In the genomic region with DNA sequence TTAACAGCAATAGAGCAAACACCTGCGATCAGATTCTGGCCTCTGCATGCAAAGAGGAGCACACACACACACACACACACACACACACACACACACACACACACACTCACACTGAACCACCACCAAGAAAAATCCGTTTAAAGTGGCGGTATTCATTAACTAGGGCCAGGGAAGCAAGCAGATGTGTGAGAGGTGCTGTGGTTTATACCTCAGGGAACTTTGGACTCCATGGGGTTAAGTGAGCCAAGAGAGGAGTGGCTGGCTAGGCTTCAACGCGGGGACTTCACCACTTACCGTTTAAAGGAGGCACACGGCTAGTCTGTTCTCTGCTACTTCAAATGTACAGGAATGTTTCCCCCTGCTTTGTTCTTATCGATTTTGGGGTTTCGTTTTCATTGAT, we compare ENCODE assay signal across 9 mouse cellular contexts. TPM values are rescaled to one million over a fixed set of nuclear protein-coding genes. Genes with fewer than 3 reads are reported as not detected.
DNase-seq lines count a peak whose midpoint lies in the region; ATAC-seq and TF ChIP-seq lines count a peak whose summit lies in the region.
"Had no signal": no experiment of that assay in that cellular context is flagged by ENCODE, and none has a peak within 500 bp of the region (broad histone marks: within the 10 kb centered on the region; RNA-seq: fewer than 3 reads in every experiment).

No protein-coding gene starts in this region.

- peaks cover 49% of the 10 kb centered on the region for H3K4me1 ChIP-seq in forebrain, embryonic 10.5 days
- H3K4me1 ChIP-seq in forebrain, embryonic 16.5 days (replicated peaks; ENCODE audit: control insufficient read depth, insufficient read depth, low read length): peaks cover 24% of the 10 kb centered on the region
- H3K4me1 ChIP-seq in heart, embryonic 16.5 days (ENCODE audit: control insufficient read depth, insufficient read depth, low read length): peaks cover 18% of the 10 kb centered on the region
- H3K4me1 ChIP-seq in limb, embryonic 10.5 days: peaks cover 43% of the 10 kb centered on the region
- peaks cover 52% of the 10 kb centered on the region for H3K4me1 ChIP-seq in midbrain, embryonic 10.5 days

- no peak for TF ChIP-seq CTCF in left cerebral cortex, adult 2 months (IDR thresholded peaks at IDR 0.05)

- 31% methylated on average over 9 of the region's 9 CpGs for WGBS in forebrain, embryonic 10.5 days
- WGBS in forebrain, embryonic 16.5 days: 19% methylated on average over 9 of the region's 9 CpGs
- WGBS in heart, embryonic 16.5 days: 13% methylated on average over 9 of the region's 9 CpGs
- WGBS in limb, embryonic 10.5 days: 21% methylated on average over 9 of the region's 9 CpGs
- WGBS in midbrain, embryonic 10.5 days: 35% methylated on average over 9 of the region's 9 CpGs

- no peaks in the 10 kb centered on the region for H3K36me3 ChIP-seq in forebrain, embryonic 10.5 days (replicated peaks)
- no peaks in the 10 kb centered on the region for H3K36me3 ChIP-seq in forebrain, embryonic 16.5 days (ENCODE audit: control insufficient read depth, insufficient read depth)
- H3K36me3 ChIP-seq in heart, embryonic 16.5 days (ENCODE audit: control insufficient read depth, insufficient read depth): no peaks in the 10 kb centered on the region
- no peaks in the 10 kb centered on the region for H3K36me3 ChIP-seq in limb, embryonic 10.5 days
- H3K36me3 ChIP-seq in midbrain, embryonic 10.5 days: no peaks in the 10 kb centered on the region

- H3K4me2 ChIP-seq in forebrain, embryonic 16.5 days (ENCODE audit: low read length): no peak overlapping the region
- H3K4me2 ChIP-seq in heart, embryonic 16.5 days (ENCODE audit: low read depth, low read length): peak overlapping the region; percentile 43

- ATAC-seq in forebrain, embryonic 16.5 days: no peak
- no peak for ATAC-seq in heart, embryonic 16.5 days (replicated peaks; ENCODE audit: extremely low read depth, insufficient read depth, low FRiP score)
- ATAC-seq: inflammation-experienced regulatory T-cells, adult 6 months had no signal

- intact Hi-C loops in left cerebral cortex, adult 2 months (cut with DNase I): no loop called here
- intact Hi-C loops in left cerebral cortex, postnatal 4 days (cut with DNase I): no loop called here

- no peaks in the 10 kb centered on the region for H3K27me3 ChIP-seq in forebrain, embryonic 10.5 days (ENCODE audit: poor library complexity, severe bottlenecking)
- H3K27me3 ChIP-seq in forebrain, embryonic 16.5 days (replicated peaks; ENCODE audit: control insufficient read depth, insufficient read depth, low read length): peaks cover 6% of the 10 kb centered on the region; the same call in 1 of the 2 replicates
- H3K27me3 ChIP-seq in heart, embryonic 16.5 days (ENCODE audit: control insufficient read depth, insufficient read depth, low read length): no peaks in the 10 kb centered on the region
- H3K27me3 ChIP-seq in limb, embryonic 10.5 days (ENCODE audit: low read depth, poor library complexity, severe bottlenecking): no peaks in the 10 kb centered on the region
- H3K27me3 ChIP-seq in midbrain, embryonic 10.5 days (ENCODE audit: low read depth, poor library complexity, severe bottlenecking): no peaks in the 10 kb centered on the region

- no peaks in the 10 kb centered on the region for H3K9me3 ChIP-seq in forebrain, embryonic 10.5 days
- no peaks in the 10 kb centered on the region for H3K9me3 ChIP-seq in forebrain, embryonic 16.5 days (ENCODE audit: control insufficient read depth, low read length)
- H3K9me3 ChIP-seq in heart, embryonic 16.5 days (replicated peaks; ENCODE audit: control insufficient read depth, low read length): 0 out of 2 replicates have a peak, but pooled peaks cover 3% of the 10 kb centered on the region
- H3K9me3 ChIP-seq in limb, embryonic 10.5 days (replicated peaks): no peaks in the 10 kb centered on the region
- no peaks in the 10 kb centered on the region for H3K9me3 ChIP-seq in midbrain, embryonic 10.5 days (replicated peaks)

- 0 out of 2 replicates have a peak overlapping the region, but pooled peaks have one; percentile 46 for H3K27ac ChIP-seq in forebrain, embryonic 10.5 days
- H3K27ac ChIP-seq in forebrain, embryonic 16.5 days (ENCODE audit: low read length): no peak overlapping the region
- peak overlapping the region; percentile 19; the same call in 1 of the 2 replicates for H3K27ac ChIP-seq in heart, embryonic 16.5 days (ENCODE audit: low read length)
- H3K27ac ChIP-seq in limb, embryonic 10.5 days: peak overlapping the region; percentile 4; the same call in 1 of the 2 replicates
- H3K27ac ChIP-seq in left cerebral cortex, adult 2 months: no peak overlapping the region
- no peak overlapping the region for H3K27ac ChIP-seq in midbrain, embryonic 10.5 days (replicated peaks)

- H3K4me3 ChIP-seq in forebrain, embryonic 10.5 days: 0 out of 2 replicates have a peak overlapping the region, but pooled peaks have one; percentile 10
- H3K4me3 ChIP-seq in forebrain, embryonic 16.5 days (replicated peaks; ENCODE audit: low read length): no peak overlapping the region
- 0 out of 2 replicates have a peak overlapping the region, but pooled peaks have one; percentile 8 for H3K4me3 ChIP-seq in heart, embryonic 16.5 days (ENCODE audit: low read length)
- H3K4me3 ChIP-seq in limb, embryonic 10.5 days: no peak overlapping the region
- H3K4me3 ChIP-seq in left cerebral cortex, adult 2 months: no peak overlapping the region
- no peak overlapping the region for H3K4me3 ChIP-seq in midbrain, embryonic 10.5 days

- H3K9ac ChIP-seq in forebrain, embryonic 16.5 days (replicated peaks; ENCODE audit: low read depth, low read length): no peak overlapping the region
- H3K9ac ChIP-seq in heart, embryonic 16.5 days (ENCODE audit: low read length): peak overlapping the region; percentile 45; the same call in 1 of the 2 replicates

- DNase-seq in forebrain, embryonic 10.5 days (ENCODE audit: extremely low spot score, low spot score): no peak
- DNase-seq in limb, embryonic 10.5 days (ENCODE audit: low spot score): no peak
- DNase-seq in lung, postnatal 36 days: peak; percentile 54
- DNase-seq in left cerebral cortex, adult 2 months (ENCODE audit: extremely low spot score in 1 of 2, low spot score in 2 of 2): no peak
- DNase-seq in left cerebral cortex, postnatal 4 days: no peak
- DNase-seq in midbrain, embryonic 10.5 days (ENCODE audit: low spot score): no peak

RNA-seq across cellular contexts. Expression of a gene that starts 4.1 kb away (rescaled TPM):
- 31.9 and 33.5 TPM in 2 replicates for polyA plus RNA-seq in forebrain, embryonic 10.5 days (2016; fragmentation: Nextera tagmentation; extraction: Ambion mirVana)
- polyA plus RNA-seq in forebrain, embryonic 16.5 days (2015; fragmentation: Nextera tagmentation; extraction: Ambion mirVana): 6.1 and 8.1 TPM in 2 replicates
- 32.1 and 36.4 TPM in 2 replicates for polyA plus RNA-seq in heart, embryonic 16.5 days (2015; fragmentation: Nextera tagmentation; extraction: Ambion mirVana)
- polyA plus RNA-seq in limb, embryonic 10.5 days (2016; fragmentation: Nextera tagmentation; extraction: Ambion mirVana): 66.3 and 81.0 TPM in 2 replicates
- 1 to 10 TPM; 4.9 to 6.8 TPM for total RNA-seq in left cerebral cortex, adult 2 months (2021)
- 10 to 100 TPM in 1 of 2 experiments, 1 to 10 TPM in 1; 9.4 to 10.2 TPM for total RNA-seq in left cerebral cortex, postnatal 4 days (2021)
- 28.9 and 30.0 TPM in 2 replicates for polyA plus RNA-seq in midbrain, embryonic 10.5 days (2016; fragmentation: Nextera tagmentation; extraction: Ambion mirVana)
- polyA plus RNA-seq: inflammation-experienced regulatory T-cells, adult 6 months had no signal

RNA-seq across cellular contexts. Expression of a gene that starts 12.4 kb away (rescaled TPM):
- polyA plus RNA-seq in forebrain, embryonic 10.5 days (2016; fragmentation: Nextera tagmentation; extraction: Ambion mirVana): 10.6 and 11.8 TPM in 2 replicates
- 17.7 and 26.0 TPM in 2 replicates for polyA plus RNA-seq in forebrain, embryonic 16.5 days (2015; fragmentation: Nextera tagmentation; extraction: Ambion mirVana)
- polyA plus RNA-seq in heart, embryonic 16.5 days (2015; fragmentation: Nextera tagmentation; extraction: Ambion mirVana): 7.7 and 8.5 TPM in 2 replicates
- 10.4 and 10.6 TPM in 2 replicates for polyA plus RNA-seq in limb, embryonic 10.5 days (2016; fragmentation: Nextera tagmentation; extraction: Ambion mirVana)
- 10 to 100 TPM; 22.8 to 25.1 TPM for total RNA-seq in left cerebral cortex, adult 2 months (2021)
- total RNA-seq in left cerebral cortex, postnatal 4 days (2021): 10 to 100 TPM; 28.8 to 31.5 TPM
- 12.0 and 14.3 TPM in 2 replicates for polyA plus RNA-seq in midbrain, embryonic 10.5 days (2016; fragmentation: Nextera tagmentation; extraction: Ambion mirVana)

RNA-seq across cellular contexts. Expression of a gene that starts 31.6 kb away (rescaled TPM):
- 70.3 and 73.0 TPM in 2 replicates for polyA plus RNA-seq in forebrain, embryonic 10.5 days (2016; fragmentation: Nextera tagmentation; extraction: Ambion mirVana)
- polyA plus RNA-seq in forebrain, embryonic 16.5 days (2015; fragmentation: Nextera tagmentation; extraction: Ambion mirVana): 17.0 and 17.9 TPM in 2 replicates
- 43.1 and 49.7 TPM in 2 replicates for polyA plus RNA-seq in heart, embryonic 16.5 days (2015; fragmentation: Nextera tagmentation; extraction: Ambion mirVana)
- 73.4 and 75.9 TPM in 2 replicates for polyA plus RNA-seq in limb, embryonic 10.5 days (2016; fragmentation: Nextera tagmentation; extraction: Ambion mirVana)
- 1 to 10 TPM; 4.5 to 6.5 TPM for total RNA-seq in left cerebral cortex, adult 2 months (2021)
- 1 to 10 TPM; 7.1 to 8.0 TPM for total RNA-seq in left cerebral cortex, postnatal 4 days (2021)
- polyA plus RNA-seq in midbrain, embryonic 10.5 days (2016; fragmentation: Nextera tagmentation; extraction: Ambion mirVana): 61.0 and 61.1 TPM in 2 replicates

RNA-seq across cellular contexts. Expression of a gene that starts 38.3 kb away (rescaled TPM):
- 205 and 209 TPM in 2 replicates for polyA plus RNA-seq in forebrain, embryonic 10.5 days (2016; fragmentation: Nextera tagmentation; extraction: Ambion mirVana)
- 119 and 125 TPM in 2 replicates for polyA plus RNA-seq in forebrain, embryonic 16.5 days (2015; fragmentation: Nextera tagmentation; extraction: Ambion mirVana)
- polyA plus RNA-seq in heart, embryonic 16.5 days (2015; fragmentation: Nextera tagmentation; extraction: Ambion mirVana): 94.5 and 97.0 TPM in 2 replicates
- 200 and 201 TPM in 2 replicates for polyA plus RNA-seq in limb, embryonic 10.5 days (2016; fragmentation: Nextera tagmentation; extraction: Ambion mirVana)
- total RNA-seq in left cerebral cortex, adult 2 months (2021): 100 to 1,000 TPM; 202 to 221 TPM
- 100 to 1,000 TPM; 214 to 236 TPM for total RNA-seq in left cerebral cortex, postnatal 4 days (2021)
- polyA plus RNA-seq in midbrain, embryonic 10.5 days (2016; fragmentation: Nextera tagmentation; extraction: Ambion mirVana): 190 and 192 TPM in 2 replicates

RNA-seq across cellular contexts. Expression of a gene that starts 51.4 kb away (rescaled TPM):
- 10.3 and 10.4 TPM in 2 replicates for polyA plus RNA-seq in forebrain, embryonic 10.5 days (2016; fragmentation: Nextera tagmentation; extraction: Ambion mirVana)
- polyA plus RNA-seq in forebrain, embryonic 16.5 days (2015; fragmentation: Nextera tagmentation; extraction: Ambion mirVana): 6.1 and 8.9 TPM in 2 replicates
- polyA plus RNA-seq in heart, embryonic 16.5 days (2015; fragmentation: Nextera tagmentation; extraction: Ambion mirVana): 8.5 TPM in 2 replicates
- polyA plus RNA-seq in limb, embryonic 10.5 days (2016; fragmentation: Nextera tagmentation; extraction: Ambion mirVana): 8.1 and 8.5 TPM in 2 replicates
- total RNA-seq in left cerebral cortex, adult 2 months (2021): 10 to 100 TPM; 11.6 to 14.4 TPM
- total RNA-seq in left cerebral cortex, postnatal 4 days (2021): 10 to 100 TPM; 17.3 to 21.8 TPM
- polyA plus RNA-seq in midbrain, embryonic 10.5 days (2016; fragmentation: Nextera tagmentation; extraction: Ambion mirVana): 9.6 and 11.0 TPM in 2 replicates

Comparison
In these comparisons a context has a peak if more than half of its experiments do, and no peak if none do; other contexts are left out.
1. H3K27ac ChIP-seq: peak in forebrain, embryonic 10.5 days (single experiment), heart, embryonic 16.5 days (single experiment) and limb, embryonic 10.5 days (single experiment); none in forebrain, embryonic 16.5 days (single experiment), left cerebral cortex, adult 2 months (single experiment) and midbrain, embryonic 10.5 days (single experiment).
2. H3K4me3 ChIP-seq: peak in forebrain, embryonic 10.5 days (single experiment) and heart, embryonic 16.5 days (single experiment); none in forebrain, embryonic 16.5 days (single experiment), limb, embryonic 10.5 days (single experiment), left cerebral cortex, adult 2 months (single experiment) and midbrain, embryonic 10.5 days (single experiment).